Mouse (Mus musculus) right cerebral cortex, adult 2 months (tissue): ENCODE data around the gene Simc1.
"Not testable (repeated sequence)": the region's sequence is repeated elsewhere in the genome, so short reads cannot be mapped to it uniquely, and the experiment has no call there.

Source experiments
- DNase-seq, 2 experiments: peaks; one replicate each; pipeline ENCODE4 v3.0.0; 2021 to 2022; ENCODE audit warnings: low spot score in 2 of 2

Gene Simc1

DNA sequence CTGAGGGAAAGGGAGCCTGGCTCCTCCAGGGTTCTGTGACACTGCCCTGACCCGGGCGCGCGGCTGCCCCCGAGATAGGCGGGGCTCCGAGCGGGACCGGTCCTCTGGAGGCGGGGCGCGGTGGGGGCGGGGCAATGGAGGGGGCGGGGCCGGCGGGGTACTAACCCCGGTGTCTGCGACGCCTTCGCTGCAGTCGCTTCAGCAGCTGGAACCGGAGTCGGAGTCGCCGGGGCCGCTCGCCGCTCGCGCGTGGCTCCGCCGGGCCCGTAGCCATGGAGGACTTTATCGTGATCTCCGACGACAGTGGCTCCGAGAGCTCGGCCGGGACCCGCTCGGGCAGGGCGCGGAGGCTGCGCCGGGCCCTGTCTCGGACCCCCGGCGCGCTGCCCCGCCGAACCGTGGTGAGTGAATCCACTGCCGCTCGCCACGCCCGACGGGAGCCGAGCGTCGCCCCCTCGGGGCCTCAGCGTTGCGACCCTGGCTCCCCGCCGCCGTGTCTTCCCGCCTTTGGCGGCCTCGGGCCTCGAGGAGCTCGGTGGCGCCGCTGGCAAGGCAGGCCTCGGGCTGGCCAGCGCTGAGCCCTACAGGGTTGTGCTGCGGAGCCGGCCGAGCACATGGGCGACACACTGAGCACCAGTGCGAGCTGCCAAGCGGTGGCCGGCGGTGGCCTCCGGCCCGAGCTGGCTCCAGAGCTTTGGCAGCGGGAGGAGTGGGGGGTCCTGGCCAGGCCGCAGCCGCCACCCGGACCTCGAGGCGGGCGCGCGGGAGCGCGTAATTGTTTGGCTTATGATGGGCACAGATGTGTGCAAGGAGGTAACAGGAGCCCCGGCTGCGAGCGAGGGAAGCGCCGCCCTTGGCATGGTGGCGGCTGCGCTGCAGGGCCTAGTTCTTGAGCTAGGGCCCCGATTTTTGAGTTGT, at the start of gene Simc1:
Simc1 (plus strand) TSS at position 176 of the 918 bp plus-strand sequence.
- DNase-seq, result peak; percentile 54 to 62

DNA sequence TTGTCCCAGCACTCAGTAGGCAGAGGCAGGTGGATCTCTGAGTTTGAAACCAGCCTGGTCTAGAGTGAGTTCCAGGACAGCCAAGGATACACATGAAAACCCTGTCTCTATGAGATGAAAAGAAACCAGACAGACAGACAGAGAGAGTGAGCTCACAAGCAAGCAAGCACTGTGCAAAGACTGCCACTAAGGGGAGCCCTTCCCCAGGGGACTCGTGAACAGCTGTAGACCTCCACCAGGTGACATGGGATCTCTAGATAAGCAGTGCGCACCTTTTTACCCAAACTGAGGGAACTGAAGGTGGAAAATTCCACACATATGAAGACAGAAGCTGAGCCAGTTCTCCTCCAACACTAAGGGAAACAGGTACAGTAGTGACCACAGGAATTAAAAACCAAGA, 46.5 kb upstream of the Simc1 start:
- no peak for DNase-seq

DNA sequence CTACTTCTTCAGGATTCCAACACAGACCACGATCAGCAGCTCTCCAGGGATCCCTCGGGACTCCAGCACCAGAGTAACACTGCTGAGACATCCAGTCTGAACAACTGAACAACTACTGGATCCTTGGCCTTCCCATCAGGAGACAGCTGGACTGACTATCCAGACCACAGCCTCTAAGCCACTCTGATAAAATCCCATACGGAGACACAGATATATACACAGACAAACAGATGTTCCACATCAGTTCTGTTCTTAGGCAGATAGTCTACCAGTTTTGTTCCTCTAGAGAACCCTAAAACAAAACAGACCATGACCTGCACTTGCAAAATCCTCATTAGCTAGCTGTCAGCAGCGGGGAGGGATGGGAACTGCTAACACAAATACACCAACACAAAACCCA, 44.3 kb upstream of the Simc1 start:
- DNase-seq, result no peak

DNA sequence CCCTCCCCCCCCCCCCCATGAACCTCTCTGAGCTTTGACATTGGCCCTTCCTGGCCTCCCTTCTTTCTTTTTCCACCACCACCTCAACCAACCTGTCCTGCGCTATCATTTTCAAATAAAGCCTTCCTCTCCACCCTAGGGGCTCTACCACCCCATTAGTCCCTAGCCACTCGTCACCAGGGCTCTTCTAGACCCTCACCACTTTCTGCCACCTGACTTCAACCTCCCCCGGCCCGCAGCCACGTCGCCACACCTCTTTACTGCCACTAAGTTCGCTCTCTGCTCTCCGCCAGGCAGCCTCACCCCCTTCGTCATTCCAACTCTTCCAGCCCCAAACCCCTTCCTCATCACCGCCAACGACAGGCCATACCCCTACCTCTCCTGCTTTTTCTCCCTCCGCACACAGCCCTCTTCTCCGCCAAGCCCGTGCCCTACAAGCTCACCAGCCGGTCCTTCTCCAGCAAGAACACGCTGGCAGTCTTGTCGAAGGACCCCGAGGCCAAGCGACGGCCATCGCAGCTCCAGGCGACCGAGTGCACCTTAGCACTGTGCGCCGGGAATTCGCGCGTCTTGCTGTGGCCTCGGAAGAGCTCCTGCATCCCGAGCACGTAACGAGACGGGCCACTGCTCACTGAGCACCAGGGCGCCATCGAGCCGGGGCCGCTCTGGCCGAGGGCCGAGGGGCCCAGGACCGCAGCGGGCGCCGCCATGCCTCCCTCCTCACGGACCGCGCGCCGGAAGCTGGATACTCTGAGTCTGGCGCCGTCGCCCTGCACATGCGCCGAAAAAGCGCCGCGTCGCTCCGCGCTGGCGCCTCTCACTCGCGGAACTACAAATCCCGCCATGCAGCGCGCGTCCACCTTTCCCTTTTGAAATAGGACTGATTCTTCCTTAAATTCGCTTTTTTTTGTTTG, 35.2 kb upstream of the Simc1 start, which contains the start of gene Thoc3:
Thoc3 (minus strand) TSS at position 752 of the 914 bp plus-strand sequence.
- DNase-seq, result peak; percentile 94 to 96

DNA sequence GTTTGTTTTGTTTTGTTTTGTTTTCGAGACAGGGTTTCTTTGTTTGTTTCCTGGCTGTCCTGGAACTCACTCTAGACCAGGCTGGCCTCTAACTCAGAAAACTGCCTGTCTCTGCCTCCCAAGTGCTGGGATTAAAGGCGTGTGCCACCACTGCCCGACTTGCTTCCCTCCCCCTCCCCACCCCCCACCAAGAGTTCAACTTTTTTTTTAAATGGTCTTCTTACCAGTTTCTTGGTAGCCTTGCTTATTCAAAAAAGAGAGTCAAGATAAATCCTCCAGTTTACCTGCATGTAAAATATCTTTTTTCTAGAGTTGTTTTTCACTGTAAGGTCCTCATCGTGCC, 34.6 kb upstream of the Simc1 start:
- no peak for DNase-seq

GRCm38 (mm10) chr13:54471967-54472366, 31.6 kb upstream of the Simc1 start:
- no peak for DNase-seq

GRCm38 (mm10) chr13:54474996-54475395, 28.6 kb upstream of the Simc1 start:
- DNase-seq, result no peak

- DNase-seq, result no peak
Observed at GRCm38 (mm10) chr13:54475702-54476101, 27.9 kb upstream of the Simc1 start.

- DNase-seq, result peak; percentile 15 to 18
Observed at GRCm38 (mm10) chr13:54479286-54479685, 24.3 kb upstream of the Simc1 start.

- no peak for DNase-seq
Observed at GRCm38 (mm10) chr13:54481498-54481897, 22.1 kb upstream of the Simc1 start.

DNA sequence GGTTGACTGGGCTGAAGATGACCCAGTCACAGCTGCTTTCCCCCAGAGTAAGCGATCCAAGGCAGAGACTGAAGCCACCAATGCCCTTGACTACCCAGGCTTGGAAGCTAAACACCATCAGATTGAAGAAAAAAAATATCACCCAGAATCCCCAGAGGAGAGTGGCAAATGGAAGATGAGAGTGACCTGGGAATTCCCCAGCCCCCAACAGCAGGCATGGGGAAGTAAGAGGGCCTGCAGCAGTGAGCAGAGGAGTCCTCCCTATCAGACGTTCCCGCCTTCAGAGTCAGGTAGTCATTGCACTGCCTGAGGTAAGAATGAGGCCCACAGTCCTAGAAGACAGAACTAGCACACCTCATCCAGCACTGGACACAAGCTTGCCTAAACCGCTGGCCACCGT, 13.2 kb upstream of the Simc1 start:
- DNase-seq, result no peak

- no peak for DNase-seq
Observed at GRCm38 (mm10) chr13:54491381-54491780, 12.2 kb upstream of the Simc1 start.

- DNase-seq, result not testable (repeated sequence)
Observed at GRCm38 (mm10) chr13:54499551-54499950, 4.0 kb upstream of the Simc1 start.

GRCm38 (mm10) chr13:54501352-54501751, 2.2 kb upstream of the Simc1 start:
- DNase-seq, result no peak

DNA sequence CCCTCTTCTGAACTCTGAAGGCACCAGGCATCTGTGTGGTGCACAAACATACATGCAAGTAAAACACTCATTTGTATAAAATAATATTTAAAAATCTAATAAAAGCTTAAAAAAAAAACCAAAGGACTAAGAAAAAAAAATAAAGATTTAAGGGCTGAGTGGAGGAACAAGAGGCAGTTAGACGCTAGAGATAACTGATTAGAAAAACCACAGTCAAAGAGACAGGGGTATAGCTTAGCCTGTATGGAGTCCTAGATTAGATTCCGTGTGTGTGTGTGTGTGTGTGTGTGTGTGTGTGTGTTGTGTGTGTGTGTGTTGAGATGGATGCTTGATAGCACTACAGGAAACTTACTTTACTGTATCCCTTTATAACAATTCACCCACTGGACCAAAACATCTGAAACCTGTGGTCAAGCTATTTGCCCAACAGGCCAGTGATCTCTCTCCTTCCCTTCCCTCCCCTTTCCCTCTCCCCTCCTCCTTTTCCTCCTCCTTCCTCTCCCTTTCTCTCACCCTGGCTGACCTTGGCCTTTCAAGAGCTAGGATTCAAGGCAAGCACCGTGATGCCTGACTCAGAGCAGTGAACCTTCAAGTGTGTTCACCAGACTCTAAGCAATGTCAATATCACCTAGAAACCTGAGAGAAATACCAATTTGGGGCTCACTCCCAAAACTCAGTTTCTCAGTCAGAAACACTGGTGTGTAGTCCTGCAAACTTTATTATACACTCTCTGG, 1.5 kb upstream of the Simc1 start:
- no peak for DNase-seq

- peak in 1 of 2 experiments; percentile 6 for DNase-seq
Observed at GRCm38 (mm10) chr13:54503278-54503603, 338 bp upstream of the Simc1 start.

- no peak for DNase-seq
Observed at GRCm38 (mm10) chr13:54504611-54505260, 1.2 kb downstream of the Simc1 start.

DNA sequence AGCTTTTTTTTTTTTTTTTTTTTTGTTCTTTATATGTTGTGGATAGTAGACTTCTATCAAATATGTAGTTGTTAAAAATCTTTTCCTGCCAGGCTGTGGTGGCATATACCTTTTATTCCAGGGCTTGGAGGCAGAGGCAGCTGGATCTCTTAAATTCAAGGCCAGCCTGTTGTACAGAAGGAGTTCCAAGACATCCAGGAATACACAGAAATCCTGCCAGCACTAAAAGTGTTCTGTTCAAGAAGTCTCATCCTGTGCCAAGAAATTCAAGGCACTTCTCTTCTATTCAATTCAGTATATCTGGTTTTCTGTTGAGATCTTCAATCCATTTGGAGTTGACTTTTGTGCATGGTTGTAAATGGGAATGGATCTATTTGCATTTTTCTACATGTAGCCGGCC, 2.3 kb downstream of the Simc1 start:
- DNase-seq, result no peak

GRCm38 (mm10) chr13:54520221-54520620, 16.6 kb downstream of the Simc1 start:
- DNase-seq, result no peak

DNA sequence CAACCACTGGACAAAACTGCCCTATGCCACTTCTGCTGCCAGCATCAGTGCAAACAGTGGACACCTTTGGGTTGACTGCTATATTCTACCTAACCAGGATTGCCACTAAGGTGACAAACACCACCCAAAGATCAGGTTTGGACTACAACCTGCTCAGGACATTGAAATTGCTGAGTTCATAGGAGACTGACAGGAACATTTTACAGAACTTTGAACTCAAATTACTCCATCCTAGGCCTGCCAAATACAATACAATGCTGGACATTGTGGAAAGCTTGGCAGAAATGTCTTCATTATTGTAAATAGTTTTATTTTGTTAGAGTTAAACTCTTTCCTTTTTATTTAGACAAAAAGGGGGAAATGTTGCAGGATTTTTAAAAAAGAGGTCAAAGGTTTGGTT, 17.6 kb downstream of the Simc1 start:
- DNase-seq, result no peak

- no peak for DNase-seq
Observed at GRCm38 (mm10) chr13:54527140-54527539, 23.6 kb downstream of the Simc1 start.
